Mouse (Mus musculus): ENCODE data around the gene Trmt6.

Trmt6 gene

GRCm38 (mm10) chr2:132815608-132816314 lies at the start of gene Trmt6, which contains the start of gene Mcm8:
TSS of gene Trmt6 (minus strand) at chr2:132816055.
TSS of gene Mcm8 (plus strand) at chr2:132816141.
- DNase-seq: peak; percentile 95

- no peak for DNase-seq
These were observed 47.5 kb upstream of the Trmt6 start for GRCm38 (mm10) chr2:132863325-132863724.

- no peak for DNase-seq
These were observed 45.6 kb upstream of the Trmt6 start for GRCm38 (mm10) chr2:132861456-132861855.

GRCm38 (mm10) chr2:132860435-132860834 lies 44.6 kb upstream of the Trmt6 start:
- no peak for DNase-seq

- no peak for DNase-seq
These were observed 40.5 kb upstream of the Trmt6 start for GRCm38 (mm10) chr2:132856333-132856732.

- DNase-seq: no peak
These were observed 37.2 kb upstream of the Trmt6 start for GRCm38 (mm10) chr2:132853051-132853450.

- DNase-seq: no peak
These were observed 33.3 kb upstream of the Trmt6 start for GRCm38 (mm10) chr2:132849141-132849540.

GRCm38 (mm10) chr2:132848361-132848760 lies 32.5 kb upstream of the Trmt6 start:
- DNase-seq: no peak

GRCm38 (mm10) chr2:132847581-132847980 lies 31.7 kb upstream of the Trmt6 start:
- no peak for DNase-seq

- peak; percentile 96 for DNase-seq
These were observed 30.8 kb upstream of the Trmt6 start, which contains the start of gene Crls1 for GRCm38 (mm10) chr2:132846407-132847358. TSS of gene Crls1 (plus strand) at chr2:132846666.

GRCm38 (mm10) chr2:132841071-132841470 lies 25.2 kb upstream of the Trmt6 start:
- DNase-seq: no peak

GRCm38 (mm10) chr2:132802976-132803375 lies 12.9 kb downstream of the Trmt6 start:
- no peak for DNase-seq

- no peak for DNase-seq
These were observed 21.7 kb downstream of the Trmt6 start for GRCm38 (mm10) chr2:132794204-132794586.

GRCm38 (mm10) chr2:132793441-132794203 lies 22.2 kb downstream of the Trmt6 start:
- no peak for DNase-seq

- no peak for DNase-seq
These were observed 31.8 kb downstream of the Trmt6 start for GRCm38 (mm10) chr2:132784039-132784438.

- peak; percentile 93 for DNase-seq
These were observed 34.3 kb downstream of the Trmt6 start for GRCm38 (mm10) chr2:132781439-132782068.

GRCm38 (mm10) chr2:132780978-132781377 lies 34.9 kb downstream of the Trmt6 start, which contains the start of gene Chgb:
TSS of gene Chgb (plus strand) at chr2:132781278.
- no peak for DNase-seq

- no peak for DNase-seq
These were observed 45.0 kb downstream of the Trmt6 start for GRCm38 (mm10) chr2:132770822-132771221.

- DNase-seq: no peak
These were observed 57.9 kb downstream of the Trmt6 start for GRCm38 (mm10) chr2:132757911-132758310.
